Mouse (Mus musculus) bone marrow, adult 2 months (tissue): Measurements from ENCODE around the gene Akain1. TPM values are rescaled to one million over a fixed set of nuclear protein-coding genes. Genes with fewer than 3 reads are reported as not detected.

ENCODE experiments used
- H3K27ac ChIP-seq: fragments of 200-500 bp; 2 replicates; pipeline ENCODE4 v1.5.1; 2012; ENCODE audit warnings: low read depth, mild to moderate bottlenecking, control low read depth, inconsistent platforms, low read length; ENCODE audit not compliant: control insufficient read depth, poor library complexity, insufficient read depth
- H3K4me1 ChIP-seq: fragments of 200-500 bp; 2 replicates; pipeline ENCODE4 v1.6.1; 2011; ENCODE audit warnings: low read length; ENCODE audit not compliant: control insufficient read depth, insufficient read depth
- H3K4me3 ChIP-seq: fragments of 200-500 bp; replicated peaks from 2 replicates; pipeline ENCODE3; 2011; ENCODE audit warnings: mild to moderate bottlenecking, low read depth, low read length, control low read depth; ENCODE audit not compliant: control insufficient read depth
- CTCF ChIP-seq: fragments of 200-500 bp; IDR thresholded peaks from 2 replicates; pipeline ENCODE4 v1.5.1; 2011; ENCODE audit warnings: low read length, control low read depth; ENCODE audit not compliant: control insufficient read depth, insufficient read depth
- POLR2A ChIP-seq: fragments of 200-500 bp; IDR thresholded peaks from 2 replicates; pipeline ENCODE4 v1.6.1; 2011; ENCODE audit warnings: low read depth, mild to moderate bottlenecking, control low read depth, low read length, borderline replicate concordance; ENCODE audit not compliant: control insufficient read depth
- WGBS: fragments of 180-500 bp; shearing (Covaris S2); methylation state at CpG from one replicate; pipeline ENCODE4 v1.1.7; 2018; 5-methylcytosine and 5-hydroxymethylcytosine counted together
- polyA plus RNA-seq: library from polyadenylated mRNA; stranded (reverse); fragments of >200 nt; gene quantifications from 2 replicates; pipeline ENCODE4 v1.2.4, GENCODE M21; 2011; ENCODE audit warnings: low replicate concordance; ENCODE audit not compliant: missing spikeins, insufficient read depth, insufficient read length

Gene Akain1
- polyA plus RNA-seq, 1 experiment: not detected

DNA sequence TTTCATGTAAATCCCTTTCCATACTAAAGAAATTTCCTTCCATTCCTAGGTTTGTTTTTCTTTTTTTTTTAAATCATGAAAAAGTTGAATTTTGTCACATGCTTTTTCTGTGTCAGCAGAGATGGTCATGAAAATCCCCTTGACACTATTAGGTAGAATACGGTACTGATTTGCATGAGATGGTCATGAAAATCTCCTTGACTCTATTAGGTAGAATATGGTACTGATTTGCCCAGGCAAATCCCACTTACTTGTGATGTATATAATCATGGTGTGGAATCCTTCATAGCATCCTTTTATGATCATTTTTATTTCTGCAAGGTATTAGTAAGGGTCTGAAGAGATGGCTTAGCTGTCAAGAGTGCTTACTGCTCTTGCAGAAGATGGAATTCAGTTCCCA is 17.5 kb upstream of the Akain1 start:
- H3K27ac ChIP-seq: no peak overlapping the region
- no peak for TF ChIP-seq POLR2A
- TF ChIP-seq CTCF: no peak
- WGBS: 44% methylated on average over 1 of the region's 1 CpGs

DNA sequence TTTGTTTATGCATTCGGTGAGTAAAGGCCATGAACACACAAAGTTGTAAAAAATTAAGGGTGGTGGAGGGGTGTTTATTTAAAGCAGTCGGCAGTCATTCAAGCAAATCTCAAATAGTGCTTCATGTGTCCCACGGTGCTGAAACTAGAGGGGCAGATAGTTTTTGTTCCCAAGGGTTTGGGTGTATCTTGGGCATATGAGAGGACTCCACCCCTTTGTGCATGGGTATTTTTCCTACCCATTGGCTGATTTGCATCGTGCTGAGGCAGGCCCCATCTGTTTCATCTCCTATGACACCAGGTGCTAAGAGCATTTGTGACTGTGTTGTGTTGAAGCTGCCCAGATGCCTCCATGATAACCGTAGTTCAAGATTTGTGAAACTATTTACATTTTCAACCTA is 1.3 kb upstream of the Akain1 start:
- H3K4me3 ChIP-seq: no peak overlapping the region

More for the DNA sequence above, 17.5 kb upstream of the Akain1 start:
- Histone ChIP-seq H3K4me3 (no peak overlapping the region), H3K4me1 (no peaks in the 10 kb centered on the region; the same call in 1 of the 2 replicates)

DNA sequence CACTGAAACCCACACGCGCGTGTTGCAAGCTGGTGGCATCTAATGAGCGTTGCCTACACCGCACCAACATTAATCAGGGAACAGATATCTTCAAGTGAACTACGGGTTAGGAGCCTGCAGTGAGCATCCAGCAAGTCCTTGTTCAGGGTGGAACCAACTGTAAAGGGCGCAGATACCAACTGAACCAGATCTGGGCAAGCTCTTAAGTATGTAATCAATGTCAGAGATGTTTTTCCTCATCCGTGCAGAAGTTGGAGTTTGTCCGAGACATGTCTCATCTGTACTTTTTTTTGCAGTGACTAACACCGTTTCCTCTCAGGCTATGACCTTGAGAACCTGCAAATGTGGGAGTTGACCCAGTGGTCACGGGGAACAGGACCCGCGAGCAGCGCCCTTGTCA is 640 bp upstream of the Akain1 start:
- WGBS: 29% methylated on average over 14 of the region's 14 CpGs
- TF ChIP-seq CTCF (no peak), POLR2A (no peak)
- Histone ChIP-seq H3K4me3 (no peak overlapping the region), H3K27ac (no peak overlapping the region), H3K4me1 (peaks cover 3% of the 10 kb centered on the region)

More for the DNA sequence above, 1.3 kb upstream of the Akain1 start:
- no peak for TF ChIP-seq CTCF
- no peak for TF ChIP-seq POLR2A
- 61% methylated on average over 5 of the region's 5 CpGs for WGBS
- Histone ChIP-seq H3K27ac (no peak overlapping the region), H3K4me1 (peaks cover 3% of the 10 kb centered on the region)

DNA sequence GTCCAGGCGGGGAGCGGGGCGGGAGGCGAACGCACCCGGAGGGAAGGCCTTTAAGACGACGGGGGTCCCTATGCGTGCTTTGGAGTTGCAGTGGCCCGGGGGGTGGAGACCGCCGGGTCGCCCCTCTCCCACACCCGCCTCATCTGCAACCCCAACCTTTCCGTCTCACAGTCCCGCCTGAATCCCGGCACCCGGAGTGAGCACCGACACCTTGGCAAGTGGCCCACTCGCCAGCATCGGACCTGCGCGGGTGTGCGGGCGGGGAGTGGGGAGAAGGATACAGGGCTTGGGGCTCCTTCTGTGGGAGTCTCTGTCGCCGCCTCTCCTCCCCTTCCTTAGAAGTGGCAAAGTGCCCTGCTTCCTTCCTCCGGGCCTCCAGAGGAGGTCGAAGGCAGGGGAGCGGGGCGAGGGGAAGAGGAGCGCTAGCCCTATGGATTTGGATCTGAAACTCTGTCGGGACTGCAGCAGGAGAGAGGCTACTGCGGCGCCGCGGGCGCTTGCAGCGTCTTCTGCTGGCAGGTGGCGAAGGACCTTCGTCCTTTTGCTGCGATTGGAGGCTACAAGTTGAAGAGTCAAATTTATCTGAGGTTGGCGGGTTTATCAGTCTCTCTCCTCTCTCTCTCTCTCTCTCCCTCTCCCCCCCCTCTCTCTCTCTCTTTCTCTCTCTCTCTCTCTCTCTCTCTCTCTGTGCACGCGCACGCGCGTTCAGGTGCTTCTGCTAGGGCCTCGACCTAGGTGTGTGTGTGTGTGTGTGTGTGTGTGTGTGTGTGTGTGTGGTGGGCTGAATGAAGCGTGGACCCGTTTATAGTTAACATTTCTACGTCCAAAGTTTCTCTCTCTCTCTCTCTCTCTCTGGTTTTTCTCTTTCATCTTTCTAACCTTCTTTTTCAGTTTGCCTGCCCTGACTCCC is 700 bp downstream of the Akain1 start:
- H3K4me3 ChIP-seq: no peak overlapping the region
- TF ChIP-seq CTCF: no peak
- peaks cover 3% of the 10 kb centered on the region for H3K4me1 ChIP-seq
- 4% methylated on average over 51 of the region's 52 CpGs for WGBS
- H3K27ac ChIP-seq: no peak overlapping the region; the same call in 1 of the 2 replicates

DNA sequence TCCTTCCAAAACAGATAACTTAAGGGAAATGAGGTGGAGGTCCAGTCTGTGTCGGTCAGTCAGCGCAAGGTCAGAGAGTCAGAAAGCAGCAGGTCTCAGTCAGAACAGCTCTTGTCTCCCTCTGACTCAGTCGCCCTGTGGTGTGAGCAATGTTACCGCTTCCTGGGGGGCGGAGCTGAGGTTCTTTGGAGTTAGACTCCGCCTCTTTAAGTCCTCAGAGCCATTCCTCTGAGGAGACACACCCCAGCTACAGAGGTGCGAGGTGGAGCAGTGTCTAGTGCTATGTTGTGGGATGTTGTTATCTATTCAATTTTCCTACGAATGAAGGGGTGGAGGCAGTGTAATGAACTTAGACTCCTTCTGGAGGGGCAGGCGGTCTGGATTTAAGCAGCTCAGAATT is 1.9 kb downstream of the Akain1 start:
- no peak overlapping the region for H3K27ac ChIP-seq
- H3K4me1 ChIP-seq: peaks cover 3% of the 10 kb centered on the region
- 16% methylated on average over 9 of the region's 9 CpGs for WGBS
- no peak overlapping the region for H3K4me3 ChIP-seq
- no peak for TF ChIP-seq POLR2A
- TF ChIP-seq CTCF: no peak

DNA sequence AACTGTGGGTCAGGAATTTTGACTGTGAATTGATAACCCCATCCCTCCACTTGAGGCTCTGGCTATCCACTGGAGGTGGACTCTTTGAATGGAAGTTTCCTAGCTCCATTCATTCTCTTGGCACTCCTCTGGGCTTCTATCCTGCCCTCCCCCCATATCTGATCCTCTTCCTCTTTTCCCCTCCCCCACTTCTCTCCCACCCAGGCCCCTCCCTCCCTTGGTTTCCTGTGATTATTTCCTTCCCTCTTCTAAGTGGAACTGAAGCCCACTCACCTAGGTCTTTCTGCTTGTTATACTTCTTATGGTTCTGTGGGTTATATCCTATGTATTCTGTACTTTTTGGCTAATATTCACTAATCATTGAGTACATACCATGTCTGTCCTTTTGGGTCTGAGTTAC is 9.6 kb downstream of the Akain1 start:
- TF ChIP-seq CTCF: no peak
- no peak for TF ChIP-seq POLR2A
- no peaks in the 10 kb centered on the region; the same call in 1 of the 2 replicates for H3K4me1 ChIP-seq
- H3K27ac ChIP-seq: no peak overlapping the region
- H3K4me3 ChIP-seq: no peak overlapping the region

DNA sequence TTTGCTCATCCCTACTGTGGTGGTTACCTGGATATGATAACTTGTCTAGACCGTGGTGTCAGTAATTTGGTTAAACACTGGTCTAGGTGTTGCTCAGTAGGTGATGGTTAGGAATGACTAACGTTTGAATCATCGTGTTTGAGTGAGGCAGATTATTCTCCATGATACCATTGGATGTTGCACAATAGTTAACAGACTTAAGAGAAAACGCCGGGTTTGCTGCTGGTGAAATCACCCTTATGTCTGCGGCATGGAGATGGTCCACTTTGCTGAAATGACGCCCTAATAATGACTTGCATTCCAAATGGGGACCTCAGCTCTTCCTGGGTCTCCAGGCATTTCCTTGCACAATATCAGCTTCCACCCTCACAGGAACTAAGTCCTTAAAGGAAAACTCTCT is 22.6 kb downstream of the Akain1 start:
- no peak overlapping the region for H3K27ac ChIP-seq
- H3K4me1 ChIP-seq: peaks cover 5% of the 10 kb centered on the region
- TF ChIP-seq POLR2A: no peak
- no peak for TF ChIP-seq CTCF
- no peak overlapping the region for H3K4me3 ChIP-seq
- WGBS: 37% methylated on average over 7 of the region's 7 CpGs

DNA sequence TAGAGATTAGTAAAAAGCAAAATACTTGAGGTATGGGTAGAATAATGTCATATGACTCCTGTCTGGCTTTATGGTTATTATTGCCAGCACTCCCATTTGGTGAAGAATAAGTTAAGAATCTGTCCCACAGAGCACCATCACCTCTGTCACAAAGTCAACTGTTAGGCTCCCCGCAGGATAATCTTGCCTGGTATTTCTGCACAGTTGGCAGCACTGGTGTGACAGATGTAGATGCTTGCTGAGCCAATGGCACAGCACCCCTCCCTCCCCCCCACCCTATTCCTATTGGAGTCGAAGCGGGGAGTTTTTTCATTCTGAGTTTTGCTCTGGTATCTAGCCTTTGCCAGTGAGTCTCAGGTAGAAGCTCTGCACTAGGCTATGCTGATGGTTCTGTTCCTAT is 23.9 kb downstream of the Akain1 start:
- TF ChIP-seq CTCF (no peak), POLR2A (no peak)
- Histone ChIP-seq H3K4me1 (peaks cover 5% of the 10 kb centered on the region), H3K27ac (no peak overlapping the region), H3K4me3 (no peak overlapping the region)
- 82% methylated on average over 3 of the region's 3 CpGs for WGBS
